Mouse (Mus musculus): ENCODE measurements around the gene Neurog1. TPM values are rescaled to one million over a fixed set of nuclear protein-coding genes. Genes with fewer than 3 reads are reported as not detected.

The Neurog1 gene
- total RNA-seq, 1 experiment from 2014 or later = not detected

DNA sequence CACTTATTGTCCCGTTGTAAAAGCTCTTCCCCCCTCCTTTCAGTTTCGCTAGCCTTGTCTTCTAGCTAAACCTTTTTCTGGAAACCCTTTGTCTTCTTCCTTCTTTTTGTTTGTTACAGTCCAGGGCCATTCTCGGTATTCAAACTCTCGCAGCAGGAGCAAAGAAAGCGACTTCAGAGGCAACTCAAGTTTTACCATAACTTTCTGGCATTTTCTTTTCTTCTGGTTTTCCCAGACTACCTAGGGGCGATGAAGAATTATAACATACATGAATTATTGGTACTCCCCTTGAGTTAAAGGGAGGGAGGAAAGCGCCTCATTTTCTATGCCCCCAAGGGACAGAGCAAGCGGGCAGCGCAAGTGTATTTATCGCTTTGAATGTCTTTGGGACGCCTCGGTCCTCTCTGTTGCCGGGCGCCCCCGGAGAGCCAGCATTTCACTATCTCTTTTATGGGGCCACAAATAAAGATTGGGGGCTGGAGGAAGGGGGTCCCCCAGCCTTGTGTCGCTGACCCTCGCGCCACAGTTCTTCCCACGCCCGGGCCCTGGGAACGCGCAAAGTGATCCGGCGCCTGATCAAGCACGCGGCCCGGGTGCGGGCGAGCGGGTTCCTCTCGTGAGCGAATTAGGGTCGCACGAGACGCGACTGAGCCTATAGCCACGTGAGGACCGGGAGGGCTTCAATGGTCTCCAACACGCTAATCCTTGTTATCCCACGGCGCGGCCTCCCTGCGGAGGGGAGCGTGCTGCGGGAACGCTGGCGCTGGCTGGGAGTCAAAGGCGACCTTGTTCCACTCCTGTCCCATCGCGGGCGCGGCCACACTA is 6.4 kb upstream of the Neurog1 start:
- DNase-seq = no peak

DNA sequence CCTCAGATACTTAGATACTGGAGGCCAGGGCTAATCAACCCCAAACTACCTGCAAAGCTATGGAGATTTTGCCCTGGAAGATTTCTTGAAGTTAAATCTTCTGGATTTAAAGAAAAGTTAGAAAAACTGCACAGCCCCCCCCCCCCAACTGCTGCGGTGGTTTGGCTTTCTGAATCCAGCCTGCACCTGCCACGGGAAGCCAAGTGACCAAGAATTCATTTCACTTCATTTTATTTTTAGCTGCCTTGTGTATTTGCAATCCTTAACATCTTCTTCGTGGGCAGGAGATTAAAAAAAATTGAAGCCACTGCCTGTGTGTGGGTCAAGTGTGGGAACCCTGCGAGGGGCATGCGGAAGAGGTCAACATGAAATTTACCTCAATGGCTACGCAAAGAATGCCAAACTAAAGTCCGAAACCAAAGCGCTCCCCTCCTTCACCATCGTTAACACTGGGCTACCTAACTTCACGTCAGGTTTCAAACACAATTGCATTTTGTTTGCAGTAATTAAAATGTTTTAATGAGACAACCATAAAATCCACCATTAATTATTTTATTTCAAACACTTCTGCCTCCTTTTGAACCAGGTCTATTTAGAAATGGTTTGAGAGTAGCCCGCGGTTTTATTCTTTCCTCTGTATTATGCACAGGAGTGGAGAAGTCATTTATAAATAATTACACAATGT is 5.6 kb upstream of the Neurog1 start:
- no peak for DNase-seq

DNA sequence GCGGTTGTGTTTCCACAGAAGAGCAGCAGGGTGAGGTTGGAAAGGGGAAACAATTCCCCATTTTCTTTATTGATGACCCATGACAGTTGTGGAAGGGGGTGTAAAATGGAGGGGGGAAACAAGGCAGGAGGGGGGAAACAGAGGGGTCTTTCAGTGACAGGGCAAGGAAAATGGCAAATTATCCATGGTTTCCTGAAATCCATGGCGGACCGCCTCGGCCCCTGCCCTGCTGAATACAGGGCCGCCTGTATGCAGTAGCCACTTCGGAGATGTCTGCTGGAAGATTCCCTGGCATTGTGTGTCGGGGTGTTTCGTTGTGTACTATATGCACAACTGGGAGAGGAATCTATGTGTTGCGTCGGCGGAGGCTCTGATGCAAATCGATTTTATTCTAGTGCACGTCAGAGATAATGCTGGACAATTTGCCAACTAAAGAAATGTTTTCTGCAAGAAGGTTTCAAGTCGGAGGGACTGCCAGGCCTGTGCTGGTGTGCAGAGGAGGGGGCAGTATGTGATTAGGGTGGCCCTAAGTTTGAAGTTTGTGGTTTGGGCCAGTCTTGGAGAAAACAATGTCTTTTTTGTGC is 4.8 kb upstream of the Neurog1 start:
- DNase-seq = no peak

DNA sequence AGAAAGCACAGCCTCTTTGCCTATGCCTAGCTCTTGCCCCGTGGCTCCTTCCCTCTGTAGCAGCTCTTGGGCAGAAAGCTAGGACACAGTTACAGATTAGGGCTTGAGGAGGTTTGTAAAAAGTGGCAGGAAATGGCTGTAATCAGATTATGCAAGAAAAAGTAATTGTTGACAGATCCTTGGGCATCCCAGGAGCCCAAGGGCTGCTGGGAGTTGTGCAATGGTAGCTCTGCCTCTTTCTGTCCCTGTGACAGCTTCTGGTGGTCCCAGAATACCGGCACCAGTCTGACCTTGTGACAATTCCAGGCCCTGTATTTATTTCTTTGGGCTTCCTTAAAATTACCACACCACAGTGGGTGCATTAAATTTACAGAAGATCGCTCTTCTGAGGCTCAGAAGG is 1.4 kb upstream of the Neurog1 start:
- DNase-seq = no peak

DNA sequence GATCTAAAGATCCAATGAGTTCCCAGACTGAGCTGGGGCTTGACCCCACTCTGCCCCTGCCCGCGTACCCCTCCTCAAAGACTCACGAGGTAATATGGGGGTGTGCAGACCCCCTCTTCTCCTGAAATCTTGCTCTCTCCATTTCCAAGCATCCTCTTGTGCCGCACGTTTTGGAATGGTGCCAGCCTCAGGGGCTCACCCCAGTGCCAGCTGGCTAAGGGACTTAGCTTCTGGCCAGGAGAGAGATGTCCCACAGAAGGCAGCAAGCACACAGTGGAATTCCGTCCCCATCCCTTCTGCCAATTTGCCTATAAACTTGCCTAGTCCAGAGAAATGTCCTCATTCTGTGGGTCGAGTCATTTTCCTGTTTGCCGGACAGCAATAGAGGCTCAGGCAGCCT is 820 bp upstream of the Neurog1 start:
- DNase-seq = no peak

DNA sequence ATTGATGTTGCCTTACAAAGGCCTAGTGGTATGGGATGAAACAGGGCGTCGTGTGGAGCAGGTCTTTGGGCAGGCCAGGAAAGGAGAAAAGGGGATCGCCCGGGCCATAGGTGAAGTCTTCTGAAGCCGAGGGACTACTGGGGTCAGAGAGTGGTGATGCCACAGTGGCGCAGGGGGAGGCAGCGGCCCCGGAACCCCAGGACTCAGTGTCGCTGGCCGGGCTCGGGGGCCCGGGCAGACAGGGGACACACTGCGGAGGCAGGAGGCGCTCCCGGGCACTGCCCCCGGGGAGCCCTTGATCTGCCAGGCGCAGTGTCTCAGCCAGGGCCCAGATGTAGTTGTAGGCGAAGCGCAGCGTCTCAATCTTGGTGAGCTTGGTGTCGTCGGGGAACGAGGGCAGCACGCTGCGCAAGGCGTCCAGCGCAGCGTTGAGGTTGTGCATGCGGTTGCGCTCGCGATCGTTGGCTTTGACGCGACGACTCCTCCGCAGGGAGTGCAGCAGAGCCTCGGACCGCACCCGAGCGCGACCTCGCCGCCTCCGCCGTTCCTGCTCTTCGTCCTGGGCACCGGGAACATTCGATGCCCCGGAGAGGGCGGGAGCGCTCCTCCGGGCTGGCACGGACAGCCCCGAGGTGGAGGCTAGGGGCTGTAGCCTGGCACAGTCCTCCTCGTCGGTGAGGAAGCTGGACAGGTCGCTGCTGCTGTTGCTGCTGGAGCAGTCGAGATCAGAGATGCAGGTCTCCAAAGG is 613 bp downstream of the Neurog1 start:
- no peak for DNase-seq

DNA sequence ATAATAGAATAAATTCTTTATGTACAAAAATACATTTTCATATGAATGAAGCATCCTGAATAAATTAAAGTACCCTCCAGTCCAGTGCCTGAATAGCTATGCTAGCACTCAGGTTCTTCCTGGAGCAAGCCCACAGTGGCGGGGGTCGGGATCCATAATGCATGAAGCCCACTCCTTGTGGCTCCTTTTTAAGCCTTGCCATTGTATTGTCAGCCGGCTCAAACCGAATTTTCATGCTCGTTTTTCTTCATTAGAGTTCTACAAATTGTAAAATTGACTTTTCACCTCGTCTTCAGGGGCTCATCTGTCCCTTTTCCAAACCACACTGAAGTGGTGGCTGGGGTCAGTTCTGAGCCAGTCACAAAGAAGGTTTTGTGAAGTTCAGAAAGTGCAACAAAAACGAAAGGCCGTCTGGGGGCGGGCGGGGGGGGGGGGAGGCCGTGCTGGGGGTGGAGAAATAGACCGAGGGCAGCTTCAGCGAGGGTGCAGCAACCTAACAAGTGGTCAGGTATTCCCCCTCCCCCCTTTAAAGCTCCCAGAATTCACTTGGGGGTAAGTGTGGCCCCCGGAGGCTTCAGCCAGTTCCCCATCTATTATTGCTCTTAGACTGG is 1.3 kb downstream of the Neurog1 start:
- no peak for DNase-seq

DNA sequence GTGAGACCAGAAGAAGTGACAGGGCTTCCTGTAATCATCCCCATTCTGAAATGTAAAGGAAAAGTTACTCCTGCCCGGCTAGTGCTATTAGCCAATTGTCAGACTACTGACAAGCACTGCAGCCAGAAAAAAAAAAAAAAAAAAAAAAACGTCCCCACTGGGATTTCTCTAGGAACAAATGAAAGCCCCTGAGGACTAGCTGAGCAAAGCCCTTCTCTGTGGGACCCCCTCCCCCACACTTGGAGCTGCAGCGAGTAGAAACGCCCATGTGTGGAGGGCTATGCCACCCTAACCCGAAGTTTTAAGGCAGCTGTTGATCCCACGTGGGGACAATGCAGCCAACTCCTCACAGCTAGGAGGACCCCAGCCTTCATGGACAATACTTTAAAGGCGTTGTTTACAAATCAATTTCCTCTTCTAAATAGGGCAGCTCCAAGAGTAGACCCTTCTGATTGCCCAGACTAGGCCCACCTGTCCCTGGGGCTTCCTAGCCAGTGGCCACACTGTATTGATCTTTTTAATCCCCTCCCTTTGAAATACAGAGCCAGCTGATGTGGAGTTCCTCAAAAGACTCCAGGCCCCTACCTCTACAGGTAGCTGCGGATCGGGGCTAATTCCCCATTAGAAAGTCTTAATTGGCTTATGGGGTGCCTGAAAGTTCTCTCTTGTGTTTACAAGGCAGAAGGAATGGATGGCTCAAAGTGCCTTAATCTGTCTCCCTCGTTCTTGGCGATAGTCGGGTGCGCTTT is 2.2 kb downstream of the Neurog1 start:
- DNase-seq = no peak

DNA sequence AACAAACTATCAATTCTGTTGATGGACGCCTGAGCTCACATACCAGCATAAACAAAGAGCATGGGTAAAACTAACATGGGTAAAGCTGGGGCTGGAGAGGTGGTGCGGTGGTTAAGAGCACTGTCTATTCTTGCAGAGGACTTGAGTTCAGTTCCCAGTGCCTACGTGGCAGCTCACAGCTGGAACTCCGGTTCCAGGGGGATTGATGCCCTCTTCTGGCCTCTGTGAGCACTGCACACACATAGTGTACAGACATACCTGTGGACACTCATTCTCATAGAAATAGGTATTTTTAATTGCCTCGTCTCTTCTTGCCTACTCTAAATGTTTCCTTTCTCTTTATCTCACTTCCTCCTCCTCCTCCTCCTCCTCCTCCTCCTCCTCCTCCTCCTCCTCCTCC is 8.9 kb downstream of the Neurog1 start:
- DNase-seq = no peak

DNA sequence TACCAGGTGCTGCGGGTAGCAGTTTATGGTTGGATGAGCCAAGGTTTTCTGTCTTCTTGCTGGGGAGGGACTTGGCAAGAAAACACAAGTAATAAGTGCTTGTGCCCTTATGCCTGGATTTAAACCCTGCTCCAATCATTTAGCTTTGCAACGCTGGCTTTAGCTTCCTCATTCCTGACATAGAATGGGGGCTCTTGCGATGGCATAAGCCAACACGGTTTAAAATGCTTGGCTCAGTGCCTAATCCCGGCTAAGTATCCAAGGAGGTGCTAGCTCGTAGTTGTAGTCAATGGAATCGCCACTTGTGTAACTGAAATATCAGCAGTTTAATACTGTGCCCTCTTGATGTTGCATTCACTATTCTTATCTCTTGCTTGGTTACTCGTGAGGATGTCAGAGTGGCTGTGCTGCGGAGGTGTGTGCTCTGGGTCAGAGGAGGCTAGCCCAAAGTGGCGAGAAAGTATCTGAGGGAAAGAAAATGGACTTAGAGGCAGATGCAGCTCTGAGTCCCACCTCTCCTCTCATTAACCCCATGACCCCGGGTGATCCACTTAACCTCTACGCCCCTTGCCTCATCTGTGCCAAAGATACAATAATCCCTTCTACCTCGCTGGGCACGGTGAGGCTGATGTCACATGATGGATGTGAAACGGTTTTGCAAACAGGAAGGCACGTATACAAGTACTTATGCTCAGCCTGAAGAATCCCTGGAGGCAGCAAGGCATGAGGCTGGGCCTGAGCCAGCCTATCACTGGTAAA is 11.8 kb downstream of the Neurog1 start:
- DNase-seq = no peak

DNA sequence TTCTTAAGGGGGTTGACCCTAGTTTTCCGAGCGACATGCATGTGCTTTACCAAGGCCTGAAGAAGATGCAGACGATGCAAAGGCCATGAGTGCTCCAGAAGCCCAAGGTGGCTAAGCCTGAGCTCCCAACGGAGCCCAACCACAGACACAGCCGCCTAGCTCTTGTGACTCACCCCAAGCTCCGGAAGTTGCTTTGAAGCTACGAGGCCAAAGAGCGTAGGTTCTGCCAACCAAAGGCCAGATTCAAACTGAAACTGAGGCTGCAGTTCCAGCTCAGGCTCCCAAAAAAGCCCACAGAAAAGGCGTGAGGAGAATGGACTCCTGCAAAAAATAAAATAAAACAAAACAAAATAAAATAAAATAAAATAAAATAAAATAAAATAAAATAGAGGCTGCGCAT is 14.1 kb downstream of the Neurog1 start:
- no peak for DNase-seq

DNA sequence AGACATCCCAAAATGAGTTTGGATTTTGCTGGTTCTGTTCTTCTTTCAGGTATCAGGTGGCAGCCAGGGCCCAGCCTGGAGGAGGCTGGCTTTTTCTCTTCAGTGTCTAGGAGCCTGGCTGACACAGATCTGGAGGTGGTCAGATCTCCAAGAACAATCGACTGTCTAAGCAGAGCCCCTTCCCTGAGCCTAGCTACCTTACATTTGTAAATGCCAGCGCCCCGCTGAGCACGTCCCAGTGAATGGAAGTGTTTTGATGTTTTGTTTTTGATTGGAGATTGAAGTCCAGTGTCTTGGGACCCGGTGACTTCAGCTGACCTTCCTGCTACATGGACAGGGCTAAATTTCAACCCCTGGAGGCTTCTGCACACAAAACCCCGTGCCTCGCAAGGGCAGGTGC is 15.8 kb downstream of the Neurog1 start:
- no peak for DNase-seq

DNA sequence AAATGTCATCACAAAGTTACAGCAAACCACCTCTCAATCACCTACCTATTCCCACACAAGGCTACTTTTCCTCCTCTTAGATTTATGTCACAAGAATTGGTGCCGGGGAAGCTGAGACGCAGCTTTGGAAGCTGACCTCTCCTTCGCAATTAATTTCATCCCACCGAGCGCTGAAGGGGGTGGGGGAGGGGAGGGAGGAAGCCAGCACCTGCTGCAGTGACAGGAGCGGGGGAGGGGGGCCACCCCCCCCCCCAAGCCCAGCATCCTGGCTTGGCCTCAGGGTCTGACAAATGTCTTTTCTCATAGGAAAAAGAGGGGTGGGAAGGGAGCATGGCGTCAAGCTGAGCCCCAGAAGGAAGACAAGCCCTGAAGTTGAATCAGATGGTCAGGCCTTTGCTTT is 23.2 kb downstream of the Neurog1 start:
- no peak for DNase-seq

DNA sequence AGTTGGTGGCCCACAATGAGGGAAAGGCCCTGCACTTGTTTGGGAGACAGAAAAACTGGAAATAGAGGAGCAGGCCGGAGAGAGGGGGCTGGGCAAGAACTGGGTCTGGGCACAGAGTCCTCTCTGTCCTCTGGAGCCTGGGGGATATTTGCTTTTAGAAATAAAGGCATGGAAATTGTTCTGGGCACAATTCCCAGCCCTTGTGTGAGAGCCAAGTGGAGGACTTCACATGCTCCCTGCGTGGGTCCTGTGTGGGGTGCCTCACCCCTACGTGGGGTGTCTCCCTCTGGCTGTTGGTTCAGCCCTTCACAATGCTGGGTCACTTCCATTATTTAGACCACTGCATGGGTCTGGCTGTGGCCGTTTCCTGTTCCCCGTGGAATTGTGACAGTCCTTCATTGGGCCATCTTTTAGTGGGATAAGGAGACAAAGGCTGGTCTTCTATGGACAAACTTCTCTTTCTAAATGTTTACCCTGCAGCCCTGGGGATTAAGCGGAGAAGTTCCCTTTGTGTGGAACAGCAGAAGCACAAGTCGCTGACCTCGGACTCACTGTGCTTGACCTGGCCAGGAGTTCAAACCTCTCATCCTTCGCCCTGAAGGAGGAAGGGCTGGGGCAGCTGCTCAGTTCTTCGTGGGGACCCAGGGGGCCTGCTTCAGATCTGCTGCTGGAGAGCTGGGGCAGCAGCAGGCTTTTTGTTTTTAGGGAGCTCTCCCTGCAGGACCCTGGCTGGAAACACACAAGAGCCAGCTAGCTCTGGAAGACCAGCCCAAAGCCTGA is 25.6 kb downstream of the Neurog1 start:
- no peak for DNase-seq

DNA sequence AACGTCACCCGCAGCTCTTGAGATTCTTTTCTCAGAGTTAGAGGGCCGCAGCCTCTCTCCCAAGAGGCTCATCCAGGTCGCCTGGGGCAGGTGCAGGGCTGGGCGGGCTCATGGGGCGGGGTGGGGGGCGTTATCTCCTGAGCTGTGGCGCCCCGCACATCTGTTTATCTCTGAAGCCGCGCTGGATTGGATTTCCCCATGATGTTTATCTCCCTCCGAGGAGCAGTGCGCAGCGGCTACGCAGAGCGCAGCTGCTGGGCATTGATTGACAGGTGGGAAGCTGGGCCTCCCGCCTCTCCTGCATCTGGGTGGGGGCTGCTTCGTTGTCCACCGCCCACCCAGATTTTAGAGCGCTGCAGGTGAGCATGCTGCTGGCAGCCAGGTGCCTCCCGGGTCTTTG is 28.3 kb downstream of the Neurog1 start:
- DNase-seq = no peak

DNA sequence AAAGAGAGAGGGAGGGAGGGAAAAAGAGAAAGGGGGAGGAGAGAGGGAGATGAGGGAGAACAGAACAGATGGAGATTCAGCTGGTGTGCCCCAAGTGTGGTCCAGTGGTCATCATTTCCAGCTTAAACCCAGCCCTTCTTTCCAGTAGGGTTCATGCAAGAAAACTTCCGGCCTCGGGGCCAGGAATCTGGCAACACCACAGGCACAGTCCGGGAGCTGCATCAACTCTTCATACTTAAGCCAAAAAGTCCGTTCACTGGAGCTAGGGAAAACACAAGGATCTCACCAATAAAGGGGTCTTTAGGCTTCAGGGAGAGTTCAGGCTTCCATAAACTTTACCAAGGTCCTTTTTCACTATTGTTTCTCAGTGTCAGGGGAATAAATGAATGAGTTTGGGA is 29.1 kb downstream of the Neurog1 start:
- DNase-seq = no peak

DNA sequence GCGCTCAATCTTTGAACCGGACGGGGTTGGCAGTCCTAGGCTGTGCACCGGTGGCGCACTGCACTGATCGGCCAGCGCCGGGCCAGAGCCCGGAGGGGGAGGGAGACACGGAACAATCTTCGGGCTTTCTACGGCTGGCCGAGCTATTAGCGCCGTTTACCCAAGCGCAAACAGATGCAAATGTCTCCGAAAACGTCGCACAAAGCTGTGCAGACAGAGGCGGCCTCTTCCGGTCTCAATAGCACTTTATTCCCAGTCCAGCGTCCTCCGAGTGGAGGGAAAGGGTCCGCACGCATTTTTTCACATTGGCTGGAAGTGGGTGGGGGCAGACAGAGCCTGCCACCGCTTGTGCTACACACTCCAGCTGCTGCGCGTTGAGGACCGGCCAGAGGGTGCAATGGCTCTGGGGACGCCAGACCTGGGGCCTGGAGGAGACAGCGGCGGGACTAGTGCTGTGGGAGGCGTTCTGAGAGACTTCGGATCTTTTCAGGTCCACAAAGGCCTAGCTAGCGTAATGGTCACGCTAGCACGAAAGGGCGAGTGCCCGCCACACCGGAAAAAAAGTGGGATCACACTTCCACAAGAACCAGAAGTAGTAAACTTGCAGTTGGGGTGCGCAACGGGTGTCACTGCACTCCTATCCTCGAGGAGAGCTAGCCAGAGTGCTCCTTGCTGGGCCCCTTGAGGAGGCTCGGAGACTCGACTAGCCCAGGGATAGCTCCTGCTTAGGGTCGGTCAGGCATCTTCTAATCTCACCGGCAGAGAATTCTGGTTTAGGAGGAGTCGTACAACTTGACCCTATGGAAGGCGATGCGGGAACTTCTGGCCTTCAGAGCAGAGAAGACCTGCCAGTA is 29.7 kb downstream of the Neurog1 start:
- DNase-seq = no peak

DNA sequence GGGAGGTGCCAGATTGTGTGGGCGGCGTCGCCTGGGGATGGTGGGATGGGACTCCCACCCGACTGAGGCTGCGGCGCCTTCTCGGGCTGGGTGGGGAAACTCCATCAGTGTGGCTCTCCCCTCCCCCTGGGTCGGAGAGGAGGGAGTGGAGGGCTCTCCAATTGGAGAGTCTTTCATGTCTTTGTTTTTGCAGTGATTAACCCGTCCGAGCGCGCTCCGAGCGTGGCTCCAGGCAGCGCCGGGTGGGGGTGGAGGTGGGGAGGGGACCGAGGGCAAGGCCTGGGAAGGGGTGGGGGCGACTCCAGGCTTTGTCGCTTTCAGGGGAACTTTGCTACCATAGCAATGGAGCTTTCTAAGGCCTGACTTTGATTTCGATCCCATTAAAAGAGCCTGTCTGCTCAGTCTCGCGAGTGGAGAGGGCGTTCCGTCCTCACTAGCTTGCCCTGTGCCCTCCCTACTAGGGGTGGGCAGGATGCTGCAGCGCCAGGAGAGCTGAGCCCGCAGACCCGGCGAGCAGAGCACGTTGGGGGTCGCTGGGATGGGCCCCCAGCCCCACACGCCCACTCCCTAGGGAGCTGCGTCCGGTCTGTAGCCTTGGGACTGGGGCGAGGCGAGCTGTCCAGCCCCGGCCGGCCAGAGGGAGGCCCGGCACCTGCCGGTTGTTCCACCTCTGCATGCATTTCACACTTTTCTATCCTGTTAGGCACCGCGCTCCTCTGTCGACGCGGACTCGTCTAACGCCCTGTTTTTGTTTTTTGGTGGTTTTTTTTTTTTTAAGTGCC is 30.6 kb downstream of the Neurog1 start:
- no peak for DNase-seq
